Mouse (Mus musculus) olfactory bulb, adult 2 months (tissue): ENCODE data around the gene Eea1.

Experiments
- CTCF ChIP-seq: fragments of 200-500 bp; IDR thresholded peaks from 2 replicates; pipeline ENCODE4 v1.5.1; 2012; ENCODE audit warnings: low read depth, mild to moderate bottlenecking, low read length, moderate library complexity; ENCODE audit not compliant: insufficient read depth
- POLR2A ChIP-seq: fragments of 200-500 bp; IDR thresholded peaks from 2 replicates; pipeline ENCODE4 v1.6.1; 2012; ENCODE audit warnings: mild to moderate bottlenecking, low read depth, low read length, moderate library complexity; ENCODE audit not compliant: insufficient read depth

GRCm38 (mm10) chr10:95940901-95941767 is 684 bp downstream of the Eea1 start:
- TF ChIP-seq POLR2A: no peak
- no peak for TF ChIP-seq CTCF
